Mouse (Mus musculus): ENCODE data around the gene Med22. TPM values are rescaled to one million over a fixed set of nuclear protein-coding genes. Genes with fewer than 3 reads are reported as not detected.

Med22 gene
- 54.1 TPM for polyA plus RNA-seq (2015; fragmentation: Illumina TruSeq; extraction: RNeasy Lipid Tissue Mini Kit (QIAGEN cat#74804); ENCODE audit: low read depth, low replicate concordance)

GRCm38 (mm10) chr2:26910124-26910993 is at the start of gene Med22, which contains the start of gene Rpl7a:
Gene Med22, minus strand, starts transcription at chr2:26910677.
Gene Rpl7a, plus strand, starts transcription at chr2:26910764.

GRCm38 (mm10) chr2:26933304-26934055 is 23.0 kb upstream of the Med22 start, which contains the start of the genes Surf4 and Stkld1:
Gene Surf4, minus strand, starts transcription at chr2:26933928.
Gene Stkld1, plus strand, starts transcription at chr2:26934047.

GRCm38 (mm10) chr2:26915927-26916728 is 5.7 kb upstream of the Med22 start, which contains the start of the genes Surf2 and Surf1:
Gene Surf2, plus strand, starts transcription at chr2:26916367.
Gene Surf1, minus strand, starts transcription at chr2:26916530.

GRCm38 (mm10) chr2:26902467-26903220 is 7.8 kb downstream of the Med22 start, which contains the start of gene Surf6:
Gene Surf6, minus strand, starts transcription at chr2:26902879.

GRCm38 (mm10) chr2:26864879-26865278 is 45.6 kb downstream of the Med22 start, which contains the start of gene Abo:
Gene Abo, minus strand, starts transcription at chr2:26864979.

Other genes starting within 250 kb of the Med22 start
- not detected for gene Lcn4, start 239.4 kb downstream of the Med22 start, polyA plus RNA-seq (2015; fragmentation: Illumina TruSeq; extraction: RNeasy Lipid Tissue Mini Kit (QIAGEN cat#74804); ENCODE audit: low read depth, low replicate concordance)
- gene Abo, start 45.7 kb downstream of the Med22 start, polyA plus RNA-seq (2015; fragmentation: Illumina TruSeq; extraction: RNeasy Lipid Tissue Mini Kit (QIAGEN cat#74804); ENCODE audit: low read depth, low replicate concordance) = not detected
- gene Surf6, start 7.8 kb downstream of the Med22 start, polyA plus RNA-seq (2015; fragmentation: Illumina TruSeq; extraction: RNeasy Lipid Tissue Mini Kit (QIAGEN cat#74804); ENCODE audit: low read depth, low replicate concordance) = 20.5 TPM
- 866 TPM for gene Rpl7a, start 87 bp upstream of the Med22 start, polyA plus RNA-seq (2015; fragmentation: Illumina TruSeq; extraction: RNeasy Lipid Tissue Mini Kit (QIAGEN cat#74804); ENCODE audit: low read depth, low replicate concordance)
- 68.7 TPM for gene Surf2, start 5.7 kb upstream of the Med22 start, polyA plus RNA-seq (2015; fragmentation: Illumina TruSeq; extraction: RNeasy Lipid Tissue Mini Kit (QIAGEN cat#74804); ENCODE audit: low read depth, low replicate concordance)
- gene Surf1, start 5.9 kb upstream of the Med22 start, polyA plus RNA-seq (2015; fragmentation: Illumina TruSeq; extraction: RNeasy Lipid Tissue Mini Kit (QIAGEN cat#74804); ENCODE audit: low read depth, low replicate concordance) = 161 TPM
- gene Surf4, start 23.3 kb upstream of the Med22 start, polyA plus RNA-seq (2015; fragmentation: Illumina TruSeq; extraction: RNeasy Lipid Tissue Mini Kit (QIAGEN cat#74804); ENCODE audit: low read depth, low replicate concordance) = 51.1 TPM
- not detected for gene Stkld1, start 23.4 kb upstream of the Med22 start, polyA plus RNA-seq (2015; fragmentation: Illumina TruSeq; extraction: RNeasy Lipid Tissue Mini Kit (QIAGEN cat#74804); ENCODE audit: low read depth, low replicate concordance)
- gene Rexo4, start 53.7 kb upstream of the Med22 start, polyA plus RNA-seq (2015; fragmentation: Illumina TruSeq; extraction: RNeasy Lipid Tissue Mini Kit (QIAGEN cat#74804); ENCODE audit: low read depth, low replicate concordance) = 66.6 TPM
- gene Adamts13, start 62.7 kb upstream of the Med22 start, polyA plus RNA-seq (2015; fragmentation: Illumina TruSeq; extraction: RNeasy Lipid Tissue Mini Kit (QIAGEN cat#74804); ENCODE audit: low read depth, low replicate concordance) = 4.2 TPM
- 44.5 TPM for gene Cacfd1, start 99.2 kb upstream of the Med22 start, polyA plus RNA-seq (2015; fragmentation: Illumina TruSeq; extraction: RNeasy Lipid Tissue Mini Kit (QIAGEN cat#74804); ENCODE audit: low read depth, low replicate concordance)
- 21.4 TPM for gene Slc2a6, start 117.3 kb upstream of the Med22 start, polyA plus RNA-seq (2015; fragmentation: Illumina TruSeq; extraction: RNeasy Lipid Tissue Mini Kit (QIAGEN cat#74804); ENCODE audit: low read depth, low replicate concordance)
- gene Mymk, start 161.5 kb upstream of the Med22 start, polyA plus RNA-seq (2015; fragmentation: Illumina TruSeq; extraction: RNeasy Lipid Tissue Mini Kit (QIAGEN cat#74804); ENCODE audit: low read depth, low replicate concordance) = not detected
- gene Adamtsl2, start 168.7 kb upstream of the Med22 start, polyA plus RNA-seq (2015; fragmentation: Illumina TruSeq; extraction: RNeasy Lipid Tissue Mini Kit (QIAGEN cat#74804); ENCODE audit: low read depth, low replicate concordance) = 16.1 TPM
- 85.0 TPM for gene Fam163b, start 231.8 kb upstream of the Med22 start, polyA plus RNA-seq (2015; fragmentation: Illumina TruSeq; extraction: RNeasy Lipid Tissue Mini Kit (QIAGEN cat#74804); ENCODE audit: low read depth, low replicate concordance)